Mouse (Mus musculus) neural tube, embryonic 11.5 days (tissue): ENCODE data around the gene Zfand3. TPM values are rescaled to one million over a fixed set of nuclear protein-coding genes. Genes with fewer than 3 reads are reported as not detected.

ENCODE experiments used
- ATAC-seq: fragments of 200-750 bp; cut with Nextera tagmentation; 2 replicates; pipeline ENCODE4 v1.8.0; 2017; ENCODE audit warnings: moderate number of reproducible peaks, mild to moderate bottlenecking, moderate TSS enrichment, moderate library complexity; ENCODE audit not compliant: insufficient read depth, low FRiP score, low TSS enrichment
- DNase-seq: peaks from one replicate; pipeline ENCODE4 v3.0.0-alpha.2; 2015; ENCODE audit warnings: low spot score
- H3K27ac ChIP-seq: fragments of 300-500 bp; sonication (generic); 2 replicates; pipeline ENCODE4 v1.5.1; 2014; ENCODE audit warnings: low read depth, mild to moderate bottlenecking, low read length
- H3K27me3 ChIP-seq: fragments of 300-500 bp; sonication (generic); 2 replicates; pipeline ENCODE4 v1.6.1; 2014; ENCODE audit warnings: mild to moderate bottlenecking, low read length, mixed read lengths; ENCODE audit not compliant: control insufficient read depth, insufficient read depth
- H3K36me3 ChIP-seq: fragments of 300-500 bp; sonication (generic); 2 replicates; pipeline ENCODE4 v1.6.1; 2014; ENCODE audit warnings: mild to moderate bottlenecking, low read length, moderate library complexity, mixed read lengths; ENCODE audit not compliant: control insufficient read depth, insufficient read depth
- H3K4me1 ChIP-seq: fragments of 300-500 bp; sonication (generic); 2 replicates; pipeline ENCODE4 v1.6.1; 2014; ENCODE audit warnings: low read length, mixed read lengths; ENCODE audit not compliant: control insufficient read depth, insufficient read depth
- H3K4me2 ChIP-seq: fragments of 300-500 bp; sonication (generic); 2 replicates; pipeline ENCODE4 v1.6.1; 2014; ENCODE audit warnings: low read depth, mild to moderate bottlenecking, moderate library complexity
- H3K4me3 ChIP-seq: fragments of 300-500 bp; sonication (generic); 2 replicates; pipeline ENCODE4 v1.5.1; 2014; ENCODE audit warnings: low read depth, low read length
- H3K9ac ChIP-seq: fragments of 300-500 bp; sonication (generic); 2 replicates; pipeline ENCODE4 v1.6.1; 2014; ENCODE audit warnings: mild to moderate bottlenecking, low read length
- H3K9me3 ChIP-seq: fragments of 300-500 bp; sonication (generic); 2 replicates; pipeline ENCODE4 v1.6.1; 2016; ENCODE audit warnings: low read length; ENCODE audit not compliant: control insufficient read depth
- WGBS: fragments of 180-500 bp; shearing (Covaris S2); extraction: QIAGEN DNeasy Blood & Tissue Kit; methylation state at CpG from one replicate; pipeline ENCODE4 v1.1.7; 2014; 5-methylcytosine and 5-hydroxymethylcytosine counted together
- polyA plus RNA-seq: library from polyadenylated mRNA; unstranded; fragments of >200 nt; fragmentation: Nextera tagmentation; extraction: Ambion mirVana; gene quantifications from 2 replicates; pipeline ENCODE4 v1.2.1, GENCODE M21; 2014

Zfand3 gene
- polyA plus RNA-seq, 1 experiment from 2014 or later: 67.0 TPM

- Histone ChIP-seq H3K36me3 (no peaks in the 10 kb centered on the region), H3K27me3 (no peaks in the 10 kb centered on the region), H3K27ac (no peak overlapping the region), H3K4me2 (no peak overlapping the region), H3K9ac (no peak overlapping the region), H3K9me3 (no peaks in the 10 kb centered on the region), H3K4me3 (no peak overlapping the region), H3K4me1 (no peaks in the 10 kb centered on the region)
- ATAC-seq (no peak), DNase-seq (no peak)
- WGBS: 85% methylated on average over 2 of the region's 2 CpGs
Measured at GRCm38 (mm10) chr17:29990845-29991244, 13.7 kb upstream of the Zfand3 start.

- H3K9me3 ChIP-seq: no peaks in the 10 kb centered on the region
- H3K27me3 ChIP-seq: no peaks in the 10 kb centered on the region
- H3K9ac ChIP-seq: no peak overlapping the region
- no peaks in the 10 kb centered on the region for H3K4me1 ChIP-seq
- no peak overlapping the region for H3K27ac ChIP-seq
- 80% methylated on average over 8 of the region's 8 CpGs for WGBS
- H3K4me3 ChIP-seq: no peak overlapping the region
- no peaks in the 10 kb centered on the region for H3K36me3 ChIP-seq
- DNase-seq: no peak
- ATAC-seq: no peak
- H3K4me2 ChIP-seq: no peak overlapping the region
Measured at GRCm38 (mm10) chr17:29993488-29993887, 11.0 kb upstream of the Zfand3 start.

- ATAC-seq: no peak
- no peak for DNase-seq
- H3K4me3 ChIP-seq: no peak overlapping the region
- H3K27ac ChIP-seq: no peak overlapping the region
- H3K4me2 ChIP-seq: no peak overlapping the region
- no peaks in the 10 kb centered on the region for H3K4me1 ChIP-seq
- WGBS: 82% methylated on average over 3 of the region's 3 CpGs
- no peak overlapping the region for H3K9ac ChIP-seq
- no peaks in the 10 kb centered on the region for H3K9me3 ChIP-seq
- no peaks in the 10 kb centered on the region for H3K27me3 ChIP-seq
- no peaks in the 10 kb centered on the region for H3K36me3 ChIP-seq
Measured at GRCm38 (mm10) chr17:29994011-29994410, 10.5 kb upstream of the Zfand3 start.

- no peaks in the 10 kb centered on the region for H3K36me3 ChIP-seq
- H3K4me2 ChIP-seq: no peak overlapping the region
- H3K4me3 ChIP-seq: no peak overlapping the region
- no peak overlapping the region for H3K9ac ChIP-seq
- 80% methylated on average over 4 of the region's 4 CpGs for WGBS
- H3K9me3 ChIP-seq: no peaks in the 10 kb centered on the region
- ATAC-seq (no peak), DNase-seq (no peak)
- no peaks in the 10 kb centered on the region for H3K27me3 ChIP-seq
- H3K4me1 ChIP-seq: no peaks in the 10 kb centered on the region
- H3K27ac ChIP-seq: no peak overlapping the region
Measured at GRCm38 (mm10) chr17:29994459-29994858, 10.1 kb upstream of the Zfand3 start.

- DNase-seq: no peak
- Histone ChIP-seq H3K4me2 (no peak overlapping the region), H3K27me3 (no peaks in the 10 kb centered on the region), H3K36me3 (no peaks in the 10 kb centered on the region), H3K4me1 (no peaks in the 10 kb centered on the region), H3K9ac (no peak overlapping the region), H3K9me3 (no peaks in the 10 kb centered on the region), H3K4me3 (no peak overlapping the region), H3K27ac (no peak overlapping the region)
- no peak for ATAC-seq
- 92% methylated on average over 5 of the region's 5 CpGs for WGBS
Measured at GRCm38 (mm10) chr17:29995986-29996385, 8.5 kb upstream of the Zfand3 start.

- Histone ChIP-seq H3K9me3 (no peaks in the 10 kb centered on the region), H3K27me3 (no peaks in the 10 kb centered on the region), H3K27ac (no peak overlapping the region), H3K4me2 (no peak overlapping the region), H3K4me3 (no peak overlapping the region), H3K36me3 (no peaks in the 10 kb centered on the region), H3K4me1 (no peaks in the 10 kb centered on the region), H3K9ac (no peak overlapping the region)
- ATAC-seq: no peak
- 78% methylated on average over 7 of the region's 7 CpGs for WGBS
- no peak for DNase-seq
Measured at GRCm38 (mm10) chr17:29997726-29998125, 6.8 kb upstream of the Zfand3 start.

- H3K36me3 ChIP-seq: no peaks in the 10 kb centered on the region
- no peak for ATAC-seq
- H3K4me1 ChIP-seq: peaks cover 6% of the 10 kb centered on the region
- no peak overlapping the region for H3K27ac ChIP-seq
- H3K27me3 ChIP-seq: no peaks in the 10 kb centered on the region
- no peaks in the 10 kb centered on the region for H3K9me3 ChIP-seq
- no peak overlapping the region for H3K4me2 ChIP-seq
- H3K4me3 ChIP-seq: no peak overlapping the region
- DNase-seq: no peak
- 81% methylated on average over 24 of the region's 24 CpGs for WGBS
- no peak overlapping the region for H3K9ac ChIP-seq
Measured at GRCm38 (mm10) chr17:29998566-29999295, 5.8 kb upstream of the Zfand3 start.

- Histone ChIP-seq H3K9ac (peak overlapping the region; percentile 95), H3K4me1 (peaks cover 33% of the 10 kb centered on the region), H3K4me2 (peak overlapping the region; percentile 56), H3K27me3 (no peaks in the 10 kb centered on the region), H3K36me3 (no peaks in the 10 kb centered on the region), H3K4me3 (peak overlapping the region; percentile 98), H3K9me3 (no peaks in the 10 kb centered on the region), H3K27ac (peak overlapping the region; percentile 100)
- ATAC-seq (peak; percentile 35; the same call in 1 of the 2 replicates), DNase-seq (no peak)
- 1% methylated on average over 23 of the region's 47 CpGs for WGBS
Measured at GRCm38 (mm10) chr17:30005103-30005443, 540 bp downstream of the Zfand3 start.

- peak overlapping the region; percentile 100 for H3K27ac ChIP-seq
- DNase-seq (peak; percentile 57), ATAC-seq (peak; percentile 31; the same call in 1 of the 2 replicates)
- peak overlapping the region; percentile 95 for H3K9ac ChIP-seq
- H3K4me3 ChIP-seq: peak overlapping the region; percentile 98
- peaks cover 33% of the 10 kb centered on the region for H3K4me1 ChIP-seq
- 0% methylated on average over 15 of the region's 19 CpGs for WGBS
- peak overlapping the region; percentile 56 for H3K4me2 ChIP-seq
- H3K36me3 ChIP-seq: no peaks in the 10 kb centered on the region
- H3K27me3 ChIP-seq: no peaks in the 10 kb centered on the region
- no peaks in the 10 kb centered on the region for H3K9me3 ChIP-seq
Measured at GRCm38 (mm10) chr17:30005451-30005941, 963 bp downstream of the Zfand3 start.
